Mouse (Mus musculus) hindbrain, embryonic 13.5 days (tissue): ENCODE results near the gene Nck1. TPM values are rescaled to one million over a fixed set of nuclear protein-coding genes. Genes with fewer than 3 reads are reported as not detected.

Source experiments
- ATAC-seq: fragments of 200-750 bp; cut with Nextera tagmentation; 2 replicates; pipeline ENCODE4 v1.8.0; 2017; ENCODE audit warnings: moderate TSS enrichment; ENCODE audit not compliant: low FRiP score
- H3K27ac ChIP-seq: fragments of 300-500 bp; sonication (generic); 2 replicates; pipeline ENCODE4 v1.5.1; 2015; ENCODE audit warnings: inconsistent platforms, mild to moderate bottlenecking, moderate library complexity
- H3K27me3 ChIP-seq: fragments of 300-500 bp; sonication (generic); 2 replicates; pipeline ENCODE4 v1.6.1; 2015; ENCODE audit warnings: mild to moderate bottlenecking, inconsistent platforms
- H3K36me3 ChIP-seq: fragments of 300-500 bp; sonication (generic); 2 replicates; pipeline ENCODE4 v1.6.1; 2015; ENCODE audit warnings: mild to moderate bottlenecking, inconsistent platforms
- H3K4me1 ChIP-seq: fragments of 300-500 bp; sonication (generic); replicated peaks from 2 replicates; pipeline ENCODE4 v1.6.1; 2015; ENCODE audit warnings: inconsistent platforms
- H3K4me2 ChIP-seq: fragments of 300-500 bp; sonication (generic); 2 replicates; pipeline ENCODE4 v1.6.1; 2015; ENCODE audit warnings: inconsistent platforms, mild to moderate bottlenecking, moderate library complexity
- H3K4me3 ChIP-seq: fragments of 300-500 bp; sonication (generic); 2 replicates; pipeline ENCODE4 v1.5.1; 2015; ENCODE audit warnings: mild to moderate bottlenecking, inconsistent platforms
- H3K9ac ChIP-seq: fragments of 300-500 bp; sonication (generic); 2 replicates; pipeline ENCODE4 v1.6.1; 2015; ENCODE audit warnings: mild to moderate bottlenecking, inconsistent platforms
- H3K9me3 ChIP-seq: fragments of 300-500 bp; sonication (generic); 2 replicates; pipeline ENCODE4 v1.6.1; 2016; ENCODE audit warnings: inconsistent platforms
- WGBS: fragments of 180-500 bp; shearing (Covaris S2); methylation state at CpG from one replicate; pipeline ENCODE4 v1.1.7; 2015; 5-methylcytosine and 5-hydroxymethylcytosine counted together
- polyA plus RNA-seq: library from polyadenylated mRNA; unstranded; fragments of >200 nt; fragmentation: Nextera tagmentation; extraction: Ambion mirVana; gene quantifications from 2 replicates; pipeline ENCODE4 v1.2.1, GENCODE M21; 2015

Nck1 gene
- polyA plus RNA-seq, 1 experiment from 2014 or later: 66.5 TPM

- 95% methylated on average over 5 of the region's 5 CpGs for WGBS
- H3K27ac ChIP-seq: no peak overlapping the region
- H3K4me3 ChIP-seq: no peak overlapping the region
- no peaks in the 10 kb centered on the region for H3K9me3 ChIP-seq
- ATAC-seq: no peak
- H3K27me3 ChIP-seq: no peaks in the 10 kb centered on the region
- H3K9ac ChIP-seq: no peak overlapping the region
- H3K4me1 ChIP-seq: 0 out of 2 replicates have a peak, but pooled peaks cover 3% of the 10 kb centered on the region
- no peak overlapping the region for H3K4me2 ChIP-seq
- no peaks in the 10 kb centered on the region; the same call in 1 of the 2 replicates for H3K36me3 ChIP-seq
Measured at GRCm38 (mm10) chr9:100483318-100483717, 62.6 kb downstream of the Nck1 start.

- 0 out of 2 replicates have a peak, but pooled peaks cover 3% of the 10 kb centered on the region for H3K4me1 ChIP-seq
- no peaks in the 10 kb centered on the region; the same call in 1 of the 2 replicates for H3K36me3 ChIP-seq
- no peak overlapping the region for H3K27ac ChIP-seq
- H3K27me3 ChIP-seq: no peaks in the 10 kb centered on the region
- no peak for ATAC-seq
- peaks cover 7% of the 10 kb centered on the region; the same call in 1 of the 2 replicates for H3K9me3 ChIP-seq
- H3K4me3 ChIP-seq: no peak overlapping the region
- H3K4me2 ChIP-seq: no peak overlapping the region
- WGBS: 79% methylated on average over 6 of the region's 6 CpGs
- H3K9ac ChIP-seq: no peak overlapping the region
Measured at GRCm38 (mm10) chr9:100481626-100482025, 64.3 kb downstream of the Nck1 start.

- Histone ChIP-seq H3K27me3 (no peaks in the 10 kb centered on the region), H3K4me3 (no peak overlapping the region), H3K36me3 (no peaks in the 10 kb centered on the region; the same call in 1 of the 2 replicates), H3K4me1 (peaks cover 4% of the 10 kb centered on the region; the same call in 1 of the 2 replicates), H3K9me3 (peaks cover 8% of the 10 kb centered on the region; the same call in 1 of the 2 replicates), H3K27ac (no peak overlapping the region), H3K4me2 (no peak overlapping the region), H3K9ac (no peak overlapping the region)
- 84% methylated on average over 1 of the region's 1 CpGs for WGBS
- no peak for ATAC-seq
Measured at GRCm38 (mm10) chr9:100474056-100474455, 71.9 kb downstream of the Nck1 start.

- WGBS: 87% methylated on average over 6 of the region's 6 CpGs
- Histone ChIP-seq H3K27ac (no peak overlapping the region), H3K27me3 (no peaks in the 10 kb centered on the region), H3K9ac (no peak overlapping the region), H3K4me1 (peaks cover 4% of the 10 kb centered on the region; the same call in 1 of the 2 replicates), H3K4me2 (no peak overlapping the region), H3K36me3 (no peaks in the 10 kb centered on the region; the same call in 1 of the 2 replicates), H3K9me3 (peaks cover 8% of the 10 kb centered on the region; the same call in 1 of the 2 replicates), H3K4me3 (no peak overlapping the region)
- no peak for ATAC-seq
Measured at GRCm38 (mm10) chr9:100473361-100473760, 72.6 kb downstream of the Nck1 start.

GRCm38 (mm10) chr9:100472931-100473330, 73.0 kb downstream of the Nck1 start:
- Histone ChIP-seq H3K36me3 (no peaks in the 10 kb centered on the region), H3K4me2 (no peak overlapping the region), H3K27me3 (no peaks in the 10 kb centered on the region), H3K27ac (no peak overlapping the region), H3K9me3 (peaks cover 8% of the 10 kb centered on the region; the same call in 1 of the 2 replicates), H3K4me3 (no peak overlapping the region), H3K9ac (no peak overlapping the region), H3K4me1 (peaks cover 4% of the 10 kb centered on the region; the same call in 1 of the 2 replicates)
- WGBS: 93% methylated on average over 8 of the region's 8 CpGs
- no peak for ATAC-seq

GRCm38 (mm10) chr9:100471605-100471953, 74.4 kb downstream of the Nck1 start:
- 79% methylated on average over 4 of the region's 4 CpGs for WGBS
- no peak overlapping the region for H3K27ac ChIP-seq
- H3K27me3 ChIP-seq: no peaks in the 10 kb centered on the region
- no peak for ATAC-seq
- H3K4me1 ChIP-seq: peaks cover 8% of the 10 kb centered on the region; the same call in 1 of the 2 replicates
- no peak overlapping the region for H3K9ac ChIP-seq
- H3K36me3 ChIP-seq: no peaks in the 10 kb centered on the region
- no peak overlapping the region for H3K4me3 ChIP-seq
- H3K4me2 ChIP-seq: no peak overlapping the region
- H3K9me3 ChIP-seq: 0 out of 2 replicates have a peak, but pooled peaks cover under 1% of the 10 kb centered on the region

GRCm38 (mm10) chr9:100470936-100471604, 74.9 kb downstream of the Nck1 start:
- Histone ChIP-seq H3K9me3 (no peaks in the 10 kb centered on the region), H3K4me3 (no peak overlapping the region), H3K9ac (no peak overlapping the region), H3K4me2 (no peak overlapping the region), H3K27ac (no peak overlapping the region), H3K27me3 (no peaks in the 10 kb centered on the region), H3K4me1 (peaks cover 8% of the 10 kb centered on the region; the same call in 1 of the 2 replicates), H3K36me3 (peaks cover 1% of the 10 kb centered on the region)
- WGBS: 70% methylated on average over 8 of the region's 8 CpGs
- ATAC-seq: no peak

- Histone ChIP-seq H3K9ac (no peak overlapping the region), H3K27me3 (no peaks in the 10 kb centered on the region), H3K9me3 (no peaks in the 10 kb centered on the region), H3K27ac (no peak overlapping the region), H3K4me1 (peaks cover 8% of the 10 kb centered on the region; the same call in 1 of the 2 replicates), H3K36me3 (peaks cover 4% of the 10 kb centered on the region), H3K4me2 (no peak overlapping the region), H3K4me3 (no peak overlapping the region)
- WGBS: 74% methylated on average over 1 of the region's 1 CpGs
- ATAC-seq: no peak
Measured at GRCm38 (mm10) chr9:100470228-100470627, 75.7 kb downstream of the Nck1 start.

- Histone ChIP-seq H3K27ac (no peak overlapping the region), H3K36me3 (peaks cover 4% of the 10 kb centered on the region), H3K4me2 (no peak overlapping the region), H3K27me3 (no peaks in the 10 kb centered on the region), H3K4me3 (no peak overlapping the region), H3K4me1 (peaks cover 8% of the 10 kb centered on the region; the same call in 1 of the 2 replicates), H3K9me3 (no peaks in the 10 kb centered on the region), H3K9ac (no peak overlapping the region)
- ATAC-seq: no peak
- WGBS: 91% methylated on average over 3 of the region's 3 CpGs
Measured at GRCm38 (mm10) chr9:100469681-100470080, 76.3 kb downstream of the Nck1 start.

- Histone ChIP-seq H3K27ac (no peak overlapping the region), H3K36me3 (peaks cover 4% of the 10 kb centered on the region), H3K27me3 (no peaks in the 10 kb centered on the region), H3K4me3 (no peak overlapping the region), H3K4me2 (no peak overlapping the region), H3K9me3 (no peaks in the 10 kb centered on the region), H3K4me1 (peaks cover 8% of the 10 kb centered on the region; the same call in 1 of the 2 replicates), H3K9ac (no peak overlapping the region)
- 94% methylated on average over 8 of the region's 8 CpGs for WGBS
- ATAC-seq: no peak
Measured at GRCm38 (mm10) chr9:100468151-100468550, 77.8 kb downstream of the Nck1 start.

GRCm38 (mm10) chr9:100467653-100468052, 78.3 kb downstream of the Nck1 start:
- Histone ChIP-seq H3K27me3 (no peaks in the 10 kb centered on the region), H3K9ac (no peak overlapping the region), H3K4me2 (no peak overlapping the region), H3K4me3 (no peak overlapping the region), H3K9me3 (no peaks in the 10 kb centered on the region), H3K27ac (no peak overlapping the region), H3K36me3 (peaks cover 4% of the 10 kb centered on the region), H3K4me1 (peaks cover 8% of the 10 kb centered on the region; the same call in 1 of the 2 replicates)
- WGBS: 60% methylated on average over 7 of the region's 7 CpGs
- no peak for ATAC-seq

- Histone ChIP-seq H3K4me1 (peaks cover 8% of the 10 kb centered on the region; the same call in 1 of the 2 replicates), H3K27me3 (no peaks in the 10 kb centered on the region), H3K27ac (no peak overlapping the region), H3K36me3 (peaks cover 4% of the 10 kb centered on the region), H3K4me2 (no peak overlapping the region), H3K4me3 (no peak overlapping the region), H3K9ac (no peak overlapping the region), H3K9me3 (no peaks in the 10 kb centered on the region)
- no peak for ATAC-seq
- WGBS: 88% methylated on average over 3 of the region's 3 CpGs
Measured at GRCm38 (mm10) chr9:100466743-100467142, 79.2 kb downstream of the Nck1 start.

GRCm38 (mm10) chr9:100465988-100466387, 79.9 kb downstream of the Nck1 start:
- no peak overlapping the region for H3K27ac ChIP-seq
- H3K4me3 ChIP-seq: no peak overlapping the region
- H3K36me3 ChIP-seq: peaks cover 4% of the 10 kb centered on the region
- H3K4me1 ChIP-seq: peaks cover 7% of the 10 kb centered on the region; the same call in 1 of the 2 replicates
- 95% methylated on average over 9 of the region's 9 CpGs for WGBS
- H3K9ac ChIP-seq: no peak overlapping the region
- no peak overlapping the region for H3K4me2 ChIP-seq
- H3K9me3 ChIP-seq: no peaks in the 10 kb centered on the region
- no peaks in the 10 kb centered on the region for H3K27me3 ChIP-seq
- no peak for ATAC-seq
